Mouse (Mus musculus) urinary bladder, postnatal 25 days (tissue): Measurements from ENCODE around the gene Zfp36l2.

Experiments used
- DNase-seq: peaks from one replicate; pipeline ENCODE4 v3.0.0; 2022; ENCODE audit warnings: low spot score

The Zfp36l2 gene

DNA sequence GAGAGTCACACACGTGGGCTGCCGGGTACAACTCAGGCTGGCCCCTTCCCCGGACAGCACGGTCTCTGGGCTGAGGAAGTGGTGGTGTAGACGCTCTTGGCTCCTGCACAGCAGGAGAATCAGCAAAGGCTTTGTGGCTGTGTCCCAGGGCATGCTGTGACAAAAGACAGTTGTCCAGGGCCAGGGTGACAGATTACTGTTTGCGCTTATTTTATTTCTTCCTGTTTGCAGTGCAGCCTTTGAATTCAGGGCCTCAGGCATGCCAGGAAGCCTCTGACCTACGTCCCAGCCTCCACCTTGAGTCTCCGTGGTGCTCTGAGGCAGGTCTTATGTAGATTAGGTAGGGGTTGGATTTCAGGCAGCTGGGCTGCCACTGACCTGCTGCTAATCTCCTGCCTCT, 10.3 kb downstream of the Zfp36l2 start:
- peak; percentile 5 for DNase-seq

GRCm38 (mm10) chr17:84176446-84176845, 11.3 kb downstream of the Zfp36l2 start:
- peak; percentile 2 for DNase-seq

DNA sequence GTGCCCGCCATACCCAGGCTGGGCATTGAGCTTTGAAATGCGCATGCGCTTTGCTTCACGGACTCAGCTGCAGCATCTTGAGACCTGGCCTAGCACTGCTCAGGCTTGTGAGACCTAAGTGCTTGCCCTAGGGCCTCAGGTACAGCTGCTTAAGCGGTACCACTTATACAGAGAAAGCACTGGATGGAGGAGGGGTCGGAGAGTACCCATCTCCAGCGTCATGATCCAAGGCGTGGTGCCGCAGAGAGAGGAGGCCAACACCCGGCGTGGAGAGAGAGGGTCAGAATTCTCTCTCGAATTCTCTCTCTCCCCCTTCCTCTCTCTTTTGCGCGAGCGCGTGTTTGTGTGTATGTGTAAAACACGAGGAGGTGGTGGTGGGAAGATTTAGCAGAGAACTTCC, 12.6 kb downstream of the Zfp36l2 start:
- DNase-seq, result peak; percentile 2

DNA sequence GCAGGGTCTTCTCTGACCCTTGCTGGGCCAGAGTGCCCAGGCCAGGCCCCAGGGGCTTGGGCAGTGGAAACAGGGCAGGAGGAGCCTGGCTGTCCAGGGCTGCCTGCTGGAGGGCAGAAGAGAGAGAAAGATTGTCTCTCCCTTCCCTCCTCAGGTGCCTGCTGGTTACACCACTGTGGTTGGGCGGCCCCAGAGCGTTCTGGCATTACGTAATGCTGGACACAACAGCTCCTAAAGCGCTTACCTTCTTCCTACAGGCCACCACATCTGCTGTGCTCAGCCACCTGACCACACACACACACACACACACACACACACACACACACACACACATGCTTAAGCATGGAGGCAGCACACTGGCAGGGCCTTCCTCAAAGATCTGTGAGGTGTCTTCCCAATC, 20.4 kb downstream of the Zfp36l2 start:
- DNase-seq, result no peak

- peak; percentile 2 for DNase-seq
These were observed 21.4 kb downstream of the Zfp36l2 start for GRCm38 (mm10) chr17:84166135-84166860.

GRCm38 (mm10) chr17:84165735-84166134, 22.0 kb downstream of the Zfp36l2 start:
- no peak for DNase-seq

- peak; percentile 2 for DNase-seq
These were observed 23.6 kb downstream of the Zfp36l2 start for GRCm38 (mm10) chr17:84164146-84164545.

- peak; percentile 4 for DNase-seq
These were observed 24.5 kb downstream of the Zfp36l2 start for GRCm38 (mm10) chr17:84163066-84163785.

DNA sequence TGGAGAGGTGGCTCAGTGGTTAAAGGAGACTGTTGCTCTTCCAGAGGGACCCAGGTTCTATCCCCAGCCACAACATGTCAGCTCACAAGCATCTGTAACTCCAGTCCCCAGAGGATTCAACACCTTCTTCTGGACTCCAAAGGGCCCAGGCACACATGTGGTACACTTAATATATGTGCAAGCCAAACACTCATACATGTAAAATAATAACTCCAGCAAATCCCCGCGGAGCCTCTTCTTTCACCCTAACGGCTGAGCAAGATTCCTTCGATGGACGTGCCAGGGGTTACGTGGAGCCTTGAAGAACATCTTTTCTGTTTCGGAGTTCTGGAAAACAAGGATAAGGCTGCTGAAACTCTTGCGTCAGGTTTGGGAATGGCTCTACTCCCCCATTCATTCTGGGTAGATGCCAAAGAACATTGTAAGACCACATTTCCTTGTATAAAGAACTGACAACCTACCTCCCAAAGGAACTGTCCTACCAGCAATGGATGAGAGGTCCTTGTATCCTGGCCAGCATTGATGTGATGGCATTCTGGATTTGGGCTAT, 25.5 kb downstream of the Zfp36l2 start:
- DNase-seq, result peak; percentile 5

GRCm38 (mm10) chr17:84161231-84161854, 26.4 kb downstream of the Zfp36l2 start:
- DNase-seq, result peak; percentile 2

- DNase-seq, result no peak
These were observed 28.9 kb downstream of the Zfp36l2 start for GRCm38 (mm10) chr17:84158891-84159290.

GRCm38 (mm10) chr17:84158461-84158795, 29.3 kb downstream of the Zfp36l2 start:
- DNase-seq, result no peak

DNA sequence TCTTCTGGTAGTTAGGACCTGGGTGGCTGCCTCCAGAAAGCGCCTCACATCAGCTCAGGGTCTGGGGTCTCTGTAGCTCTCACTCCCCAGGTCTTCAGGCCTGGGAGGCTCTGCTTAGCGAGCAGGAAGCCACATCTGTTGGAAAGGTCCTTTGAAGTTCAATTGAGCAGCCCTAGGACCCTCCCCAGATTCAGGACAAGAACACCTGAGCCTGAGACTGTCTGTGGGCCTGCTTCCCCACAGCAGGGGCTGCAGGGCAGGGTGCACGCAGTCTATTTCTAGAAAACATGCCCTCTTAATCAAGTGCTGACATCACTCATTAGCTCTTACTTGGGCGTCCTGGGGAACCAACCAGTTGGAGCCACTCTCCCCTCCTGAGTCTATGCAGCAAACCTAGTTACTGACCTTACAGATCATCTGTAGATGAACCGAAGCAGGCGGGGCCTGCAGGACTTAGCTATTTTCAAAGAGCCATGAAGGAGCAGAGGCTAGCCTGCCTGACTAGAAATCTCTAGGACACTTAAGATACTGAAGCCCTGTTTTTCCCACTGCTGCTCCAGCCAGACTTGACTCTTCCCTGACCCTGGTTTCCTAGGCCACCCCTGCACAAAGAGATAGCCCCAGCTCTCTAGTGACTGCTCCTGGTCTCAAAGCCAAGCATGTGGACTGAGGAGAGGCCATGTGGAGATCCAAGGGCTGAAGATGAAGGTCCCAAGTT, 29.8 kb downstream of the Zfp36l2 start:
- DNase-seq, result no peak

DNA sequence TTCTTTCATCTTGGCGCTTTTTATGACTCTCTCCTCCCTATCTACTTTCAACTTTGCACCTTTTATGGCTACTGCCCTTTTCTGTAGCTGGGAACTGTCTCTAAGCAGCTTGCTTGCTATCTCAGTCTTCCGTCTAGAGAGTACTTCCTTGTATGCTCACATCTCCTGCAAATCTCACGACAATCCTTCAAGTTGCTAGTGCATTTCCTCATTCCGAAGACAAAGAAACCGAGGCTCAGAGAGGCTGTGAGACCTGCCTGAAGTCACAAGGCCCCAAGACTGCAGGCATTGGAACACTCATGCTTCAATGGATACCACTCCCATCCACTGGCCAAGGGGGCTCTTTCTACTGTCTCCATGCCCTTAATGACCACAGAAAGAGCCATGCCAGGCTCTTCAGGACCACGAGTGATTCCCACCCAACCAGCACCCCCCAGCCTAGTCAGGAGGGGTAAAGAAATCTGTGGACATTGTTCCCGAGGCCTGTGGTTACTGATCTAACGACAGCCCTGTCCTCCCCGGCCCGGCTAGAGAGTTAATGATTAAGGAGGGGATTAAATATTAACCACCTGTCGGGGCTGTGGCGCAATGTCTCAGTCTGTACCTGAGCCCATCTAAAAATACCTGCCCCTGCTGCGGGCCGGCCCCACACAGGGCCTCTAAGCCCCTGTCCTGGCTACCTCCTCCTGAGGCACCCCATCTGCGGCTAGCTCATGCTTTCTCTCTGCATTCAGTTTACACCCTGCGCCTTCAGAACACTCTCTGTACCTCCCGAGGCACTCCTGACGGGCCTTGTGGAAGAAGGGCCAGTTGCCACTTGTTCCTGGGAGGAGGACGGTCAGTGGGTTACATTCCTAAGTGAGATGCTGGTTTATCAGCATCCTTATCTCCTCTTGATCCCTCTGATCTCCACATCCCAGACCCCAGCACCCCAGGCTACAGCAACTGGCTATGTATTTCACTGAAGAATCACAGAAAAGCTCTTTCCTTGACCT, 30.7 kb downstream of the Zfp36l2 start:
- no peak for DNase-seq

DNA sequence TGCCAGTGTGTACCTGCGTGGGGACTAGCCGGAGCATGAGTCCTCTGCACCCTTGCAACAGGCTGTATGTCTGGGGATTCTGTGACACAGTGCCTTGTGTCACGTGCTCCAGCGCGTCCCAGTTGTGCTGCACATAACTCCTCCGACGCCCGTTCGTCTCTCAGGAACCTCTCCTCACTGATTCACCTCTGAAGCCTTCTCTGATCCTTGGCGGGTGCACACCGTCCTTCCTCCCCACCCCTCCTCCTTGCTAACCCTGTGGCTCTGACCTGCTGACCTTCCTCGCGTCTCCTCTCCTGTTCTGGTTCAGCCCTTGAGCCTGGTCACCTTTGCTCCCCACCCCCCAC, 31.5 kb downstream of the Zfp36l2 start:
- no peak for DNase-seq

- no peak for DNase-seq
These were observed 32.1 kb downstream of the Zfp36l2 start for GRCm38 (mm10) chr17:84155516-84156226.

DNA sequence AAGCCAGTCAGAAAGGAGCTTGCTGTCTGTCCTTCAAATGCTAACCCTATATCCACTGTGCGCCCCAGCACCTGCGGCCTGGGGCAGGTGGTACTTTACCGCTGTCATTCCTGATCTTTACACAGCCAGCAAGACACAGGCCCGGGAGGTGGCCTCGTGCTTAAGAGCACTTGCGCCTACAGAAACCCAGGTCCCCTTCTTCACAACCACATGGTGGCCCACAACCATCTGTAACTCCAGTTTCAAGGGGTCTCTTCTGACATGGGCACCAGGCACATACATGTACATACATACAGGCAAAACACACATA, 32.8 kb downstream of the Zfp36l2 start:
- DNase-seq, result no peak

GRCm38 (mm10) chr17:84154302-84155028, 33.3 kb downstream of the Zfp36l2 start:
- no peak for DNase-seq

DNA sequence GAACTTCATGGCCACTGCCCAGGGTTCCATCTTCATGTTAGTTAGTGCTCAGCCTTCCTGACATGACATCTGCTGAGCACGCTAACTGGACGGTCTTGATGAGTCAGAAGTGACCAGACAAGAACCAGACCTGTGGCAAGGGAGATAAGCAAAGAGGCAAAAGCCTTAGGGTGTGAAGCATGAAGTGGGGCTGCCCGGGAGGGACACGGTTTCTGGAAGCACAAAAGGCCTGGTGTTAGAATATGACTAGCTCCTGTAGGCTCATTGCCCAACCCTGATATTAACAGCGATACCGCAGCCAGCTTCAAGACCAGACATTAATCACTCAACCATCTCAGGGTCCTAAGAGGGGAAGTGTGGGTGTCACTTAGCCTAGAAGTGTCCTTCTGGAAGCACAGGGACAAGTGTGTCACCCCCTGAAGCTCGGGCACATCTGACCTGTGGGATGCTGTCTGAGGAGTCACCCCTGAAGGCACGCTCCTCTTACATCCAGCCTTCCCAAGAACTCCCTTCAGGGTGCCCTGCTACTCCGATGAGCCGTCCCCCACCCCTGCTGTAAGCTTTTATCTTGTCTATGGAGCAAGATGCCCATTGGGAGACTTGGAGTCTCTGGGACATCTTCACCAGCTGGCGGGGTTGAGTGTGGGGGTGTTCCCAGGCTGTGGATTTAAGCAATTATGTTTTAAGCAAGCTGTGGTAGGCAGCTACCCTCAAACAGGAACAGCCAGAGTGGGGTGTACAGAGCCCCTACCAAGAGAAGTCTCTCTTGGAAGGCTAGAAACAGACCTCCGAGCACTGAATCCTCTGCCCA, 34.6 kb downstream of the Zfp36l2 start:
- DNase-seq, result no peak
